33 mouse cellular contexts compared by ENCODE assay signal in genomic region chr6:87443253-87443652, GRCm38 (mm10). TPM values are rescaled to one million over a fixed set of nuclear protein-coding genes. Genes with fewer than 3 reads are reported as not detected.
DNase-seq lines count a peak whose midpoint lies in the region; ATAC-seq and TF ChIP-seq lines count a peak whose summit lies in the region.
"Had no signal": no experiment of that assay in that cellular context is flagged by ENCODE, and none has a peak within 500 bp of the region (broad histone marks: within the 10 kb centered on the region; RNA-seq: fewer than 3 reads in every experiment).

No protein-coding gene starts in this region.

- no peaks in the 10 kb centered on the region for H3K36me3 ChIP-seq in heart, embryonic 11.5 days (ENCODE audit: control insufficient read depth, insufficient read depth, low read length)
- no peaks in the 10 kb centered on the region for H3K36me3 ChIP-seq in heart, embryonic 14.5 days (ENCODE audit: control insufficient read depth, insufficient read depth, low read length)
- no peaks in the 10 kb centered on the region for H3K36me3 ChIP-seq in heart, postnatal 0 days (replicated peaks; ENCODE audit: control insufficient read depth, insufficient read depth, low read length)
- H3K36me3 ChIP-seq: forebrain, embryonic 10.5 days; G1E had no signal

- 24% methylated on average over 11 of the region's 11 CpGs for WGBS in heart, embryonic 11.5 days (ENCODE audit: insufficient replicate concordance)
- WGBS in heart, embryonic 14.5 days = 15% methylated on average over 11 of the region's 11 CpGs
- 22% methylated on average over 11 of the region's 11 CpGs for WGBS in heart, postnatal 0 days

- no peaks in the 10 kb centered on the region for H3K9me3 ChIP-seq in heart, embryonic 11.5 days (replicated peaks; ENCODE audit: control insufficient read depth, low read length)
- no peaks in the 10 kb centered on the region for H3K9me3 ChIP-seq in heart, embryonic 14.5 days (ENCODE audit: control insufficient read depth, low read length)
- H3K9me3 ChIP-seq in heart, postnatal 0 days (replicated peaks; ENCODE audit: control insufficient read depth, low read length) = no peaks in the 10 kb centered on the region
- H3K9me3 ChIP-seq: forebrain, embryonic 10.5 days; forebrain, embryonic 13.5 days; G1E had no signal

- peak; percentile 54; the same call in 1 of the 2 replicates for TF ChIP-seq EP300 in heart, postnatal 0 days (IDR thresholded peaks at IDR 0.05; ENCODE audit: low read depth)

- no peak for TF ChIP-seq CTCF in heart, postnatal 0 days (IDR thresholded peaks at IDR 0.05; ENCODE audit: low read depth)

- H3K9ac ChIP-seq in heart, embryonic 11.5 days (ENCODE audit: low read depth, low read length) = no peak overlapping the region
- H3K9ac ChIP-seq in heart, embryonic 14.5 days (ENCODE audit: low read length) = no peak overlapping the region
- H3K9ac ChIP-seq in heart, postnatal 0 days (replicated peaks; ENCODE audit: low read depth, low read length) = no peak overlapping the region
- H3K9ac ChIP-seq: forebrain, embryonic 13.5 days; hindbrain, embryonic 14.5 days had no signal

- DNase-seq in heart, postnatal 14 days = no peak
- no peak for DNase-seq in heart, postnatal 25 days (ENCODE audit: low spot score)
- DNase-seq in heart, postnatal 0 days (ENCODE audit: low spot score) = no peak
- DNase-seq in heart, adult 18-20 months = no peak
- DNase-seq: adrenal gland, postnatal 10 days; adrenal gland, postnatal 36 days; B cell, adult 2 months; cerebellum, adult 18-20 months; cerebellum, adult 9-10 months; cerebellum, postnatal 14 days; gastrocnemius, postnatal 10 days; gastrocnemius, postnatal 36 days; kidney, adult 18-20 months; kidney, adult 9 months had no signal

- intact Hi-C loops in heart, postnatal 14 days (cut with DNase I) = no loop called here
- intact Hi-C loops in heart, postnatal 25 days (cut with DNase I) = no loop called here

- peaks cover 33% of the 10 kb centered on the region for H3K4me1 ChIP-seq in heart, embryonic 11.5 days (ENCODE audit: control insufficient read depth, insufficient read depth, low read length)
- H3K4me1 ChIP-seq in heart, embryonic 14.5 days (ENCODE audit: control insufficient read depth in 2 of 2, insufficient read depth in 2 of 2, low read length in 2 of 2) = peaks cover 16 to 30% of the 10 kb centered on the region in 2 experiments
- no peaks in the 10 kb centered on the region; the same call in 1 of the 2 replicates for H3K4me1 ChIP-seq in heart, postnatal 0 days (ENCODE audit: control insufficient read depth, insufficient read depth)

- peak overlapping the region; percentile 17; the same call in 1 of the 2 replicates for H3K4me2 ChIP-seq in heart, embryonic 11.5 days
- peak overlapping the region; percentile 35; the same call in 1 of the 2 replicates for H3K4me2 ChIP-seq in heart, embryonic 14.5 days (ENCODE audit: low read length)
- H3K4me2 ChIP-seq in heart, postnatal 0 days (ENCODE audit: low read depth, low read length) = no peak overlapping the region
- H3K4me2 ChIP-seq: forebrain, embryonic 13.5 days; hindbrain, embryonic 14.5 days had no signal

- no peak overlapping the region for H3K4me3 ChIP-seq in heart, embryonic 11.5 days (ENCODE audit: low read depth, low read length)
- H3K4me3 ChIP-seq in heart, embryonic 14.5 days (ENCODE audit: control insufficient read depth in 1 of 2, insufficient read depth in 1 of 2, low read depth in 1 of 2, low read length in 2 of 2) = no peak overlapping the region
- H3K4me3 ChIP-seq in heart, postnatal 0 days (ENCODE audit: low read depth, low read length) = no peak overlapping the region
- H3K4me3 ChIP-seq: forebrain, embryonic 10.5 days; forebrain, embryonic 13.5 days had no signal

- no peaks in the 10 kb centered on the region for H3K27me3 ChIP-seq in heart, embryonic 11.5 days (ENCODE audit: control insufficient read depth, insufficient read depth, low read length)
- peaks cover 48% of the 10 kb centered on the region for H3K27me3 ChIP-seq in heart, embryonic 14.5 days (ENCODE audit: control insufficient read depth, insufficient read depth, low read length)
- peaks cover 66% of the 10 kb centered on the region for H3K27me3 ChIP-seq in heart, postnatal 0 days (ENCODE audit: control insufficient read depth, insufficient read depth, low read length)
- H3K27me3 ChIP-seq: forebrain, embryonic 13.5 days had no signal

- ATAC-seq in heart, embryonic 11.5 days (replicated peaks; ENCODE audit: insufficient number of reproducible peaks, low FRiP score, low TSS enrichment) = peak; percentile 39; the same call in 1 of the 2 replicates
- ATAC-seq in heart, embryonic 14.5 days (ENCODE audit: insufficient number of reproducible peaks, insufficient read depth, low FRiP score, low read depth) = no peak
- peak; percentile 55; the same call in 1 of the 2 replicates for ATAC-seq in heart, postnatal 0 days (ENCODE audit: insufficient read depth, low read depth)
- ATAC-seq: forebrain, embryonic 13.5 days; forebrain, embryonic 16.5 days; hindbrain, postnatal 0 days; inflammation-experienced regulatory T-cells, adult 6 months; intestine, embryonic 16.5 days; Patski had no signal

- H3K27ac ChIP-seq in heart, embryonic 11.5 days (ENCODE audit: low read depth, low read length) = peak overlapping the region; percentile 35; the same call in 1 of the 2 replicates
- peak overlapping the region in 1 of 2 experiments; percentile 20; a peak in 1 of 4 replicates for H3K27ac ChIP-seq in heart, embryonic 14.5 days (replicated peaks in 1 of 2; ENCODE audit: control insufficient read depth in 1 of 2, insufficient read depth in 1 of 2, low read depth in 2 of 2, low read length in 2 of 2)
- H3K27ac ChIP-seq in heart, postnatal 0 days (ENCODE audit: low read depth) = no peak overlapping the region
- H3K27ac ChIP-seq: forebrain, embryonic 10.5 days; forebrain, embryonic 13.5 days; hindbrain, embryonic 14.5 days; hindbrain, postnatal 0 days had no signal

RNA-seq across cellular contexts. Expression of gene Bmp10, which starts 14.5 kb away (rescaled TPM):
- polyA plus RNA-seq in heart, embryonic 11.5 days (2014; fragmentation: Nextera tagmentation; extraction: Ambion mirVana) = 8.0 and 8.2 TPM in 2 replicates
- total RNA-seq in heart, postnatal 14 days (2021) = 10 to 100 TPM; 20.6 to 49.0 TPM
- 6.1 and 8.3 TPM in 2 replicates for polyA plus RNA-seq in heart, embryonic 14.5 days (2014; fragmentation: Nextera tagmentation; extraction: Ambion mirVana)
- 10 to 100 TPM; 55.6 to 58.8 TPM for total RNA-seq in heart, postnatal 25 days (2021)
- 30.0 and 106 TPM in 2 replicates for total RNA-seq in heart, postnatal 0 days (2014; rRNA removed; ENCODE audit: low replicate concordance)
- polyA plus RNA-seq in heart, postnatal 0 days (2015; fragmentation: Nextera tagmentation; extraction: Ambion mirVana) = 4.0 and 6.0 TPM in 2 replicates
- 10 to 100 TPM; 33.7 to 46.0 TPM for total RNA-seq in heart, adult 18-20 months (2021)
- total RNA-seq: adrenal gland, adult 18-20 months; adrenal gland, postnatal 36 days; CH12.LX; gastrocnemius, adult 18-20 months; gastrocnemius, postnatal 10 days; gastrocnemius, postnatal 36 days; granulocyte monocyte progenitor cell, adult 5-6 weeks had no signal
- polyA plus RNA-seq: embryonic facial prominence, embryonic 11.5 days; embryonic facial prominence, embryonic 14.5 days; forebrain, embryonic 10.5 days; forebrain, embryonic 13.5 days; forebrain, embryonic 16.5 days; G1E; hindbrain, embryonic 11.5 days; hindbrain, embryonic 14.5 days; hindbrain, postnatal 0 days; inflammation-experienced regulatory T-cells, adult 6 months; intestine, embryonic 16.5 days; kidney, embryonic 16.5 days; Patski had no signal

RNA-seq across cellular contexts. Expression of gene Gkn3, which starts 54.5 kb away (rescaled TPM):
- 1.3 and 2.1 TPM in 2 replicates for polyA plus RNA-seq in heart, embryonic 11.5 days (2014; fragmentation: Nextera tagmentation; extraction: Ambion mirVana)
- 1 to 10 TPM; 1.1 to 1.7 TPM for total RNA-seq in heart, postnatal 14 days (2021)
- 0.57 and 1.1 TPM in 2 replicates for polyA plus RNA-seq in heart, embryonic 14.5 days (2014; fragmentation: Nextera tagmentation; extraction: Ambion mirVana)
- 1 to 10 TPM; 1.1 to 1.5 TPM for total RNA-seq in heart, postnatal 25 days (2021)
- 1.7 TPM in 1 of 2 replicates, not detected in the other for total RNA-seq in heart, postnatal 0 days (2014; rRNA removed; ENCODE audit: low replicate concordance)
- 0.68 and 1.3 TPM in 2 replicates for polyA plus RNA-seq in heart, postnatal 0 days (2015; fragmentation: Nextera tagmentation; extraction: Ambion mirVana)
- total RNA-seq in heart, adult 18-20 months (2021) = 1 to 10 TPM in 1 of 2 experiments, under 1 TPM in 1; 0.74 to 2.0 TPM
- total RNA-seq: CH12.LX; G1E; granulocyte monocyte progenitor cell, adult 5-6 weeks; hindbrain, postnatal 0 days had no signal
- polyA plus RNA-seq: forebrain, embryonic 10.5 days; forebrain, embryonic 13.5 days; forebrain, embryonic 16.5 days; G1E; hindbrain, embryonic 11.5 days; inflammation-experienced regulatory T-cells, adult 6 months; Patski had no signal
